Mouse (Mus musculus) liver, postnatal 0 days (tissue): ENCODE measurements around the gene Sstr2.

ENCODE experiments used
- CTCF ChIP-seq: sonication (generic); IDR thresholded peaks from 2 replicates; pipeline ENCODE4 v1.5.1; 2016; ENCODE audit warnings: antibody characterized with exemption, low read depth
- EP300 ChIP-seq: IDR thresholded peaks from 2 replicates; pipeline ENCODE4 v1.6.1; 2016; ENCODE audit warnings: antibody characterized with exemption, low read depth, mild to moderate bottlenecking

DNA sequence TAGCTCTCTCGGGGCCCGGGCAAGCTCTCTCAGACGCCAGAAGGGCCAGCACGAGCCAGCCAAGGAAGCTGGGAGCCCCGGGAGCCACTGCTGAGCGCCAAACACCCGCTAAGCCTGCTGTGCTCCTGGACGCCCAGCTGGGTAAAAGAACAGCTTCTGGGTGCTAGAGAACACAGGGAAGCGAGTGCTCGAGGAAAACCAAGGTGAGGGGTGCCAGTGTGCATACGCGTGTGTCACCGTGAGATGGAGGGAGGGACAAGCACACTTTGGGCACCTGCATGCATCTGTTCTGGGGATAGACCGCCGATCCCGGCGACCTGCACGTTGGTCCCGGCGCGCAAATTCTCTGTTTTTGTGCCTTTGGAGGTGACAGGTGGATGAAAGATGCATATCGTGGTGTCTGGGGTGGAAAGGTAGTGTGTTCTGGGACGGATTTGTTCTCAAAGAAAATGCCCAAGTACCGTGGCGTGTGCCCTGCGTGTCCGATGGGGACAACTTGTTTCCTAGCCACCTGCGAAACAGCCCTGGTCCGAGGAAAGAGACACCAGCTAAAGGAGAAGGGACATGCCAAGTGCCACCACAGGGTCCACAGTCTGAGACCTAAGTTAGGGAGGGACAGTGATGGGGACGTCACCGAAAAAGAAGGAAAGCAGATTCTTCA is 408 bp downstream of the Sstr2 start:
- TF ChIP-seq CTCF (no peak), EP300 (no peak)
